Mouse (Mus musculus): Measurements from ENCODE around the gene Dmrt3.

DNA sequence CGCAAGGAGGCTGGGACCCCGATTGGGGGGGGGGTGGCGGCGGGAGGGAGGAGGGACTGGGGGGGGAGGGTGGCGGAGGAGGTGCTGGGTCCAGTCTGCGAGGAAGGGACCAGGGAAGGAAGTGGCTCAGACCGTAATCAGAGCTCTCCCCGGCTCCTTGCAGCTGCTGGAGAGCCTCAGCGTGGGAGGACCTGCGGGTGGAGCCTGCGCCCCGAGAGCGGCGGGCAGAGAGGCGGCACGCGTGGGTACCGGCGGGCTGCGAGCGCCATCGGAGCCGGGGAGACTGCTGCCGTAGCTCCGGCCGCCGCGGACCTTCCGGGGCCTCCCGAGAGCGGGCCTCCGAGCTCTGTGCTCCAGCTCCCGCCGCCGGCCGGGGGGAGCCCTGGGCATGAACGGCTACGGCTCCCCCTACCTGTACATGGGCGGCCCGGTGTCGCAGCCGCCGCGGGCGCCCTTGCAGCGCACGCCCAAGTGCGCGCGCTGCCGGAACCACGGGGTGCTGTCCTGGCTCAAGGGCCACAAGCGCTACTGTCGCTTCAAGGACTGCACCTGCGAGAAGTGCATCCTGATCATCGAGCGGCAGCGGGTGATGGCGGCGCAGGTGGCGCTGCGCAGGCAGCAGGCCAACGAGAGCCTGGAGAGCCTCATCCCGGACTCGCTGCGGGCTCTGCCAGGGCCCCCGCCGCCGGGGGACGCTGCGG, 460 bp downstream of the Dmrt3 start:
- no peak for TF ChIP-seq CTCF (IDR thresholded peaks at IDR 0.05; ENCODE audit: low read depth, low read length)
- no peak for TF ChIP-seq POLR2A (IDR thresholded peaks at IDR 0.05; ENCODE audit: insufficient read depth, low read length)
